Mouse (Mus musculus) layer of hippocampus, postnatal 10 days (tissue): ENCODE data around the gene Dop1a. TPM values are rescaled to one million over a fixed set of nuclear protein-coding genes. Genes with fewer than 3 reads are reported as not detected.
"Not testable (repeated sequence)": the region's sequence is repeated elsewhere in the genome, so short reads cannot be mapped to it uniquely, and the experiment has no call there.

Experiments used
- DNase-seq, 2 experiments: peaks; one replicate each; pipeline ENCODE4 v3.0.0; 2021; ENCODE audit warnings: low spot score in 2 of 2
- total RNA-seq, 2 experiments: library from RNA; stranded (reverse); gene quantifications; 2 replicates each; pipeline ENCODE4 v1.2.3; 2021

Gene Dop1a
- total RNA-seq, 2 experiments from 2014 or later = 53.0 to 56.4 TPM

DNA sequence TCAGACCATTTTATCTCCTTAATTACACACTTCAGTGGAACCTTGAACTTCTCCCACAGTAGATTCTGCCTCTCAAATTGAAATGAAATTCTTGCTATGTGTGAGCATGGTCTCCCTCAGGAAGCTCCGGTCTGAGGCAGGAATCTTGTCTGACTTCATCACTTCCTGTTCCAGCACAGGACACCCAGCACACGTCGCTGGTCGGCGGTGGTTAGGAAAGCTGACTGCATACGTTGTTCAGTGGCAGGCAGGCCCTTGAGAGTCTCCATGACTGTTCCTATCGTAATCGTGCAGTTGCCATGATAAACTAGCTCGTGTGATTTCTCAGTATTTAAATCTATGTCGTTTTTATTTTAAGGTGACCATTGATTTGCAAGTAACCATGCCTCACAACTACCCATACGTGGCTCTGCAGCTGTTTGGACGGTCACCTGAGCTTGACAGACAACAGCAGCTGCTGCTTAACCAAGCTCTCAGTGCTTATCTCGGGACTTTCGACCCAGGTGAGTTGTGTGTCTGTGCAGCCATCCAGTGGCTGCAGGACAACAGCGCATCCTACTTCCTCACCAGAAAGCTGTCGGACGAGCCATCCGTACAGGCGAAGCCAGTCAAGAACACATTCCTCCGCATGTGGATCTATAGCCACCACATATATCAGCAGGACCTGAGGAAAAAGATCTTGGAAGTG, 106.8 kb downstream of the Dop1a start:
- DNase-seq = no peak

DNA sequence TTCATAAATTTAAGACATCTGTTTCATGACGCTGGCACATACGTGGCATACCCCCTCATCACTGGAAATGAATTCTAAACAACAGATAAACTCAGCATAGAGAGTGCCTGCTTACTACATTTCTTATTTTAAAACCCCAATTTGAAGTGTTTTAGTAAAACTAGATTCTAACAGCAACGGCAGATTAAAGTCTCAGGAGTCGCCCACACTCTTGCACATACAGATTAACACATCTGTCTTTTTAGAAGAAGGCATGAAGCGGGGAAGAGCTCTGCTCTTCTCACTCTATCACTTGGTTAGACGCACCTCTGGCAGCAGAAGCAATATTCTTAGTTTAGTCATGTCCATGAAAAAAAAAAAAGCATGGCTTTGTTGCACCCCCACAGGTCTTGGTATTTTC, 108.2 kb downstream of the Dop1a start:
- no peak for DNase-seq

GRCm38 (mm10) chr9:86579657-86580056, 112.7 kb downstream of the Dop1a start:
- DNase-seq = no peak

GRCm38 (mm10) chr9:86583740-86584139, 116.8 kb downstream of the Dop1a start:
- DNase-seq = peak; percentile 74 to 77

DNA sequence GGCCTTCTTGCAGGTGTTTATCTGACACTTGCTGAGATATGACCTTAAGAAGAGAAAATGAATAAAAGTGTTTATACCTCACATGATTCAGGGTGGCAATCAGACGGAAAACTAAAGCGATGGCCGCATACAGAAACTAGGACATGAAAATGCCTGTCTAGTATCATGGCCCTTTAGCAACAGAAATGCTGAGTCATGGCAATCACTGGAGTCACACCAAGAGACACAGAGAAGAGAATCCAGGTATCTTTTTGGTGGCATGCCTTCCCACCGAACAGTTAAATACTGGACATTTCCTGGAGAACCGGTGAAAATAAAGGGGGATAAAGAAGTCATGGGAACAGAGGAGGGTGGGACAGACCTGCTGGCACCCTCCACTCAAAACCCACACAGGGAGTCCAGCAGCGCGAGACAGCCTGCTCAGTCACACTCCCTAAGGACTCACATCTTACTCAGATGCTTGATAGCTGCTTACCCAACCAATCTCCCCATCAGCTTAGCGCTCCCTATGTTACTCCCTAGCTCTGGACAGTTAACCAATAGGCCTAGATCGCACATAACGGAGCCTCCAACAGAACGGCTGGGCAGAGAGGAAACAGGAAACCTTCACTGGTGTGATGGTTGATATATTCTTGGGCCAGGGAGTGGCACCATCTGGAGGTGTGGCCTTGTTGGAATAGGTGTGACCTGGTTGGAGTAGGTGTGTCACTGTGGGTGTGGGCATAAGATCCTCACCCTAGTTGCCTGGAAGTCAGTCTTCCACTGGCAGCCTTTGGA, 120.3 kb downstream of the Dop1a start:
- DNase-seq = no peak

- peak in 1 of 2 experiments; percentile 36 for DNase-seq
Measured at GRCm38 (mm10) chr9:86592676-86593668, 126.0 kb downstream of the Dop1a start.

DNA sequence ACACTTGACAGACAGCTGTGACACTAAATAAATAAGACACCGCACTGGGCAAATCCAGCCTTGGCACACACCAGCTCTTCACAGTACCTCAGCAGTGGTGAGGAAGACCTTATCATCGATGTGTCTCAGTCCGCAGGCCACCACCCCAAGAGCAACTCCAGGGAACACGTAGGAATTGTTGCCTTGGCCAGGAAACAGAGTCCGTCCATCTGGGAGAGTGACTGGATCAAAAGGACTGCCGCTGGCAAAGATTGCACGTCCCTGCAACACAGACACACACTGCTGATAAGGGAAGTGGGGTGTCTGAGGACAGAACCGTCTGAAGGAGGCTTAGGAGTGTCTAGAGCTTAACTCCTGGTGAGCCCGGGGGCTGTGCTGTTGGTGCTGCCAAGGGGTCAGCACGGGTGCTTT, 127.4 kb downstream of the Dop1a start:
- DNase-seq = not testable (repeated sequence)

DNA sequence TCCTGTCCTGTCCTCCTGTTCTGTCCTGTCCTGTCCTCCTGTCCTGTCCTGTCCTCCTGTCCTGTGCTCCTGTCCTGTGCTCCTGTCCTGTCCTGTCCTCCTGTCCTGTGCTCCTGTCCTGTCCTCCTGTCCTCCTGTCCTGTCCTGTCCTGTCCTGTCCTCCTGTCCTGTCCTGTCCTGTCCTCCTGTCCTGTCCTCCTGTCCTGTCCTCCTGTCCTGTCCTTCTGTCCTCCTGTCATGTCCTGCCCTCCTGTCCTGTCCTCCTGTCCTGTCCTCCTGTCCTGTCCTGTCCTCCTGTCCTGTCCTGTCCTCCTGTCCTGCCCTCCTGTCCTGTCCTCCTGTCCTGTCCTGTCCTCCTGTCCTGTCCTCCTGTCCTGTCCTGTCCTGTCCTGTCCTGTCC, 130.0 kb downstream of the Dop1a start:
- DNase-seq = not testable (repeated sequence)

DNA sequence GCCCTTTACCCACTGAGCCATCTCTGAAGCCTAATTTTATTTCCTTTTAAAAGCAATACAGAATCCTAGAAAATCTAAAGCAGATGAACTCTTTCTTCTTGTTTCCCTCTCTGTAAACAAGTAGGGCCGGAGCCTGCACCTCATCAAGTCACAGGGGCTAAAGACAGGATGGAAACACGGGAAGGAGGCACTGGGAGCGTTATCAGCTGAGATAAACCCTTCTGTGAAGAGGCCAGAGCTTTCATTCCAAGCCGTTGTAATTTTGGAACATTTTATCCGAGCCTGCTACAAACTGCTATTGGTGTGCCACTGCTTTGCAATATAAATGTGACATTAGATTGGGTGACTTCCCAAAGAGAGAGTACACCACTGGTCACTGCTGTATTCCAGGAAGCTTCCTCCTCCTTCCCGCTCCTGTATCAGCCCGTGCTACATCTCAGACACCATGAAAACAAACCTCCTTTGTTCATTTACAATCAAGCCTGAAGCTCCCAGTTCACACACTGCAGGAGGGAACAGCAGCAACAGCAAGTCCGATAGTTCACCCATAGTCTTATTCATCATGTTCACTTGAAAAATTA, 132.9 kb downstream of the Dop1a start:
- no peak for DNase-seq

Other genes with a start within 250 kb of the Dop1a start
- gene Ube2cbp, start 2.2 kb upstream of the Dop1a start, total RNA-seq = 1 to 10 TPM; 3.8 to 3.9 TPM
- 10 to 100 TPM; 21.3 to 23.4 TPM for gene Pgm3, start 104.7 kb downstream of the Dop1a start, total RNA-seq
- gene Rwdd2a, start 104.8 kb downstream of the Dop1a start, total RNA-seq = 10 to 100 TPM; 38.2 to 41.7 TPM
- 10 to 100 TPM; 95.4 to 98.5 TPM for gene Me1, start 228.8 kb downstream of the Dop1a start, total RNA-seq